ENCODE assay signal across 9 mouse cellular contexts in the genomic region with DNA sequence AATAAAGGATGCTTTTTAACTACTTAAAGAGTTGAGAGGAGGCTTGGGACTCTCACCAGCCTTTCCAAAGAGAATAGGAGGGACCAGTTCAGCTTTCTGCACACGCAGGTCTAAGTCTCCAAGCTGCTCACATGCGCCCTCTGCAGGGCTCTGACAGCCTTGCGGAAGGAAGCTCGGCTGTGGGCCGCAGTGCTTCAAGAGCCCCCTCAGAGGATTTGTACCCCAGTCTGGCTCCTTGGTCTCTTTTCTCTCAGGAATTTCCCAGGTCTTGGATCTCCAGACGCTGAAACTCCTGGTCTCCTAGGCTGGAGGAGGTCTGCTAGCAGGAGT.
A peak's percentile ranks its signal among the peaks of the same experiment; 100 is the strongest.
DNase-seq lines count a peak whose midpoint lies in the region; ATAC-seq lines count a peak whose summit lies in the region.
"Had no signal": no experiment of that assay in that cellular context is flagged by ENCODE, and none has a peak within 500 bp of the region (broad histone marks: within the 10 kb centered on the region; RNA-seq: fewer than 3 reads in every experiment).

No protein-coding gene starts in this region.

- H3K27me3 ChIP-seq in midbrain, embryonic 13.5 days, result no peaks in the 10 kb centered on the region; the same call in 1 of the 2 replicates
- H3K27me3 ChIP-seq: neural tube, embryonic 13.5 days had no signal

- no peak overlapping the region for H3K4me2 ChIP-seq in midbrain, embryonic 13.5 days (replicated peaks)
- H3K4me2 ChIP-seq: neural tube, embryonic 13.5 days had no signal

- 3% methylated on average over 6 of the region's 6 CpGs for WGBS in midbrain, embryonic 13.5 days

- H3K9me3 ChIP-seq in midbrain, embryonic 13.5 days, result no peaks in the 10 kb centered on the region
- H3K9me3 ChIP-seq: neural tube, embryonic 13.5 days had no signal

- H3K4me1 ChIP-seq in midbrain, embryonic 13.5 days (replicated peaks), result peaks cover 9% of the 10 kb centered on the region; the same call in 1 of the 2 replicates

- intact Hi-C loops in left cerebral cortex, postnatal 10 days (cut with DNase I), result loop anchor here (2.0 to 10.0 kb wide), 3 partner anchors 93 to 661 kb away; no protein-coding TSS in a partner anchor

- ATAC-seq in frontal cortex, adult (ENCODE audit: low TSS enrichment), result peak; percentile 75
- ATAC-seq in midbrain, embryonic 13.5 days, result peak; percentile 51; the same call in 1 of the 2 replicates

- no peak overlapping the region for H3K9ac ChIP-seq in midbrain, embryonic 13.5 days (replicated peaks)
- H3K9ac ChIP-seq: neural tube, embryonic 13.5 days had no signal

- H3K27ac ChIP-seq in midbrain, embryonic 13.5 days, result no peak overlapping the region
- H3K27ac ChIP-seq: neural tube, embryonic 13.5 days had no signal

- H3K36me3 ChIP-seq in midbrain, embryonic 13.5 days, result no peaks in the 10 kb centered on the region
- H3K36me3 ChIP-seq: neural tube, embryonic 13.5 days had no signal

- no peak overlapping the region for H3K4me3 ChIP-seq in midbrain, embryonic 13.5 days (replicated peaks)
- H3K4me3 ChIP-seq: neural tube, embryonic 13.5 days had no signal

- peak; percentile 63 to 86 for DNase-seq in adrenal gland, adult (ENCODE audit: inconsistent age in 2 of 2, low spot score in 1 of 2)
- DNase-seq in adrenal gland, adult 8-10 months, result no peak
- peak; percentile 75 to 89 for DNase-seq in cerebellum, adult 18-20 months
- DNase-seq in induced T-regulatory cell, adult 2 months (ENCODE audit: low read depth), result peak; percentile 74
- peak; percentile 56 to 76 for DNase-seq in left cerebral cortex, postnatal 10 days (ENCODE audit: extremely low spot score in 1 of 2, low spot score in 2 of 2)
- DNase-seq in spleen, adult 18-20 months, result peak; percentile 20 to 74
